Comparison of ENCODE assay signal across 14 mouse cellular contexts in the genomic region with DNA sequence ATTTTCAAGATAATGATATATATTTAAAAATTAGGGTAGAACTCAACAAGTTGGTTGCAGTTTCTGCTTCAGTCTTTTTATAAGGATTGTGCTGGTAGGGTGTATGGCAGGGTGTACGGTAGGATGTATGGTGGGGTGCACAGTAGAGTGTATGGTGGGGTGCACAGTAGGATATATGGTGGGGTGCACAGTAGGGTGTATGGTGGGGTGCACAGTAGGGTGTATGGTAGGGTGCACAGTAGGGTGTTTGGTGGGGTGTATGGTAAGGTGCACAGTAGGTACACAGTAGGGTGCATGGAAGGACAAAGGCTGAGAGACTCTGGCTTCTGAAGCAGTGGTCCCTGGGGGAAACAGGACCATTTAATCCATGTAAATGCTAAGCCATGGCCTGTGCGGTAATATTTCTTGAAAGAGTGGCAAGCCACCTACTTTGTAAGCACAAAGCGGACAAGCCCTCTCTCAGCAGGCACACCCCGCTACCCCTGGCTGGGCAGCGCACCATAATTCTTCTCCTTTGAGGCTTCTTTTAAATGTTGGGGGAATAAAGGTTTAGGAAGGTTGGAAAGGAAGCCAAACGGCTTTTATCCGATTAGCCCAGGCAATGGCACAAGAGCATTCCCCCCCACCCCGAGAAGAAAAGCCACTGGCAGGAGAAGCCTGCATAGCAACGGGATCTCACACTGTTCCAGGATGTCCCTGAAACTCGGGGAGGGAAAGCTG. TPM values are rescaled to one million over a fixed set of nuclear protein-coding genes. Genes with fewer than 3 reads are reported as not detected.
A peak's percentile ranks its signal among the peaks of the same experiment; 100 is the strongest.
DNase-seq lines count a peak whose midpoint lies in the region; ATAC-seq and TF ChIP-seq lines count a peak whose summit lies in the region.
"Had no signal": no experiment of that assay in that cellular context is flagged by ENCODE, and none has a peak within 500 bp of the region (broad histone marks: within the 10 kb centered on the region; RNA-seq: fewer than 3 reads in every experiment).

No protein-coding gene starts in this region.

- TF ChIP-seq CTCF in midbrain, postnatal 0 days (IDR thresholded peaks at IDR 0.05): no peak

- no peak overlapping the region for H3K4me3 ChIP-seq in hindbrain, embryonic 16.5 days (ENCODE audit: low read length)
- no peak overlapping the region for H3K4me3 ChIP-seq in midbrain, postnatal 0 days (ENCODE audit: low read depth, low read length)

- peak; percentile 32 for DNase-seq in embryo, embryonic 10 days (ENCODE audit: low spot score)
- DNase-seq in embryo, embryonic 9.5 days (ENCODE audit: extremely low spot score): no peak
- peak; percentile 53 for DNase-seq in embryo, embryonic 11 days
- DNase-seq in midbrain, postnatal 0 days (ENCODE audit: low spot score): peak; percentile 61
- DNase-seq in spleen, postnatal 4 days (ENCODE audit: low spot score in 2 of 2): no peak
- no peak for DNase-seq in left cerebral cortex, postnatal 4 days
- DNase-seq: gastrocnemius, postnatal 25 days; kidney, adult 9 months; lung, adult 2 months; thymus, postnatal 4 days had no signal

- H3K27ac ChIP-seq in hindbrain, embryonic 16.5 days (ENCODE audit: low read depth, low read length): no peak overlapping the region
- H3K27ac ChIP-seq in midbrain, postnatal 0 days (ENCODE audit: low read depth, low read length): no peak overlapping the region

- ATAC-seq in hindbrain, embryonic 16.5 days: peak; percentile 78
- 0 out of 2 replicates have a peak, but pooled peaks have one; percentile 52 for ATAC-seq in midbrain, postnatal 0 days (ENCODE audit: low FRiP score)
- no peak for ATAC-seq in megakaryocyte progenitor cell, adult 5-6 weeks (replicated peaks; ENCODE audit: poor library complexity)

- H3K36me3 ChIP-seq in hindbrain, embryonic 16.5 days (ENCODE audit: control insufficient read depth, insufficient read depth, low read length): no peaks in the 10 kb centered on the region
- no peaks in the 10 kb centered on the region for H3K36me3 ChIP-seq in midbrain, postnatal 0 days (ENCODE audit: insufficient read depth, low read length)

- H3K4me1 ChIP-seq in hindbrain, embryonic 16.5 days (ENCODE audit: control insufficient read depth, insufficient read depth, low read depth, low read length): peaks cover 3% of the 10 kb centered on the region; the same call in 1 of the 2 replicates
- H3K4me1 ChIP-seq in midbrain, postnatal 0 days (ENCODE audit: insufficient read depth, low read length): peaks cover 3% of the 10 kb centered on the region; the same call in 1 of the 2 replicates

- no peak overlapping the region for H3K9ac ChIP-seq in hindbrain, embryonic 16.5 days (ENCODE audit: low read depth, low read length)
- no peak overlapping the region for H3K9ac ChIP-seq in midbrain, postnatal 0 days (replicated peaks; ENCODE audit: low read length, poor library complexity, severe bottlenecking)

- intact Hi-C loops in left cerebral cortex, postnatal 4 days (cut with DNase I): no loop called here

- H3K4me2 ChIP-seq in hindbrain, embryonic 16.5 days (ENCODE audit: low read length): no peak overlapping the region
- H3K4me2 ChIP-seq in midbrain, postnatal 0 days (ENCODE audit: low read depth, low read length, poor library complexity, severe bottlenecking): no peak overlapping the region

- whole genome bisulfite sequencing in hindbrain, embryonic 16.5 days: 19% methylated on average over 10 of the region's 10 CpGs
- WGBS in midbrain, postnatal 0 days: 11% methylated on average over 10 of the region's 10 CpGs

- H3K9me3 ChIP-seq in hindbrain, embryonic 16.5 days (ENCODE audit: control insufficient read depth, low read length): peaks cover 6% of the 10 kb centered on the region
- peaks cover 4% of the 10 kb centered on the region; the same call in 1 of the 2 replicates for H3K9me3 ChIP-seq in midbrain, postnatal 0 days (ENCODE audit: low read length)

- H3K27me3 ChIP-seq in hindbrain, embryonic 16.5 days (replicated peaks; ENCODE audit: control insufficient read depth, insufficient read depth, low read length): no peaks in the 10 kb centered on the region
- H3K27me3 ChIP-seq in midbrain, postnatal 0 days (ENCODE audit: insufficient read depth, low read length): no peaks in the 10 kb centered on the region

RNA-seq across cellular contexts. Expression of a gene that starts 25.3 kb away (rescaled TPM):
- 44.7 and 46.7 TPM in 2 replicates for polyA plus RNA-seq in hindbrain, embryonic 16.5 days (2015; fragmentation: Nextera tagmentation; extraction: Ambion mirVana)
- 49.1 and 51.1 TPM in 2 replicates for total RNA-seq in midbrain, postnatal 0 days (2014; rRNA removed)
- polyA plus RNA-seq in midbrain, postnatal 0 days (2015; fragmentation: Nextera tagmentation; extraction: Ambion mirVana): 54.8 and 58.4 TPM in 2 replicates
- total RNA-seq in left cerebral cortex, postnatal 4 days (2021): 10 to 100 TPM; 40.9 to 41.7 TPM
- not detected in 2 replicates for total RNA-seq in megakaryocyte progenitor cell, adult 5-6 weeks (2015)
- total RNA-seq in megakaryocyte progenitor cell, adult 5-6 weeks (2017): not detected in 2 replicates
- total RNA-seq: gastrocnemius, postnatal 25 days; megakaryocyte-erythroid progenitor cell, adult 5-6 weeks had no signal
- polyA plus RNA-seq: heart, postnatal 0 days; lung, adult 2 months had no signal

Comparison
In these comparisons a context has a peak if more than half of its experiments do, and no peak if none do; other contexts are left out.
1. DNase-seq: peak in embryo, embryonic 10 days (single experiment), embryo, embryonic 11 days (single experiment) and midbrain, postnatal 0 days (single experiment); none in embryo, embryonic 9.5 days (single experiment), spleen, postnatal 4 days (0 of 2) and left cerebral cortex, postnatal 4 days (single experiment).
2. RNA of a gene that starts 25.3 kb away (total RNA-seq): 49.1 to 51.1 TPM in midbrain, postnatal 0 days and 40.9 to 41.7 TPM in left cerebral cortex, postnatal 4 days; not detected in megakaryocyte progenitor cell, adult 5-6 weeks; every median in the first group is over 10 times any median in the second.